Mouse (Mus musculus) left cerebral cortex, postnatal 36 days (tissue): ENCODE data around the gene Ntng1. TPM values are rescaled to one million over a fixed set of nuclear protein-coding genes. Genes with fewer than 3 reads are reported as not detected.

Experiments used
- total RNA-seq, 2 experiments: library from RNA; stranded (reverse); gene quantifications; 2 replicates each; pipeline ENCODE4 v1.2.3; 2021

The Ntng1 gene
- total RNA-seq, 2 experiments from 2014 or later: 29.2 to 38.1 TPM

Other genes starting within 250 kb of the Ntng1 start
- 10 to 100 TPM; 13.7 to 14.6 TPM for gene Prmt6, start 107.0 kb upstream of the Ntng1 start, total RNA-seq